Mouse (Mus musculus): Measurements from ENCODE around the gene Taf4. TPM values are rescaled to one million over a fixed set of nuclear protein-coding genes. Genes with fewer than 3 reads are reported as not detected.

Gene Taf4
- polyA plus RNA-seq, 1 experiment: 6.3 TPM

DNA sequence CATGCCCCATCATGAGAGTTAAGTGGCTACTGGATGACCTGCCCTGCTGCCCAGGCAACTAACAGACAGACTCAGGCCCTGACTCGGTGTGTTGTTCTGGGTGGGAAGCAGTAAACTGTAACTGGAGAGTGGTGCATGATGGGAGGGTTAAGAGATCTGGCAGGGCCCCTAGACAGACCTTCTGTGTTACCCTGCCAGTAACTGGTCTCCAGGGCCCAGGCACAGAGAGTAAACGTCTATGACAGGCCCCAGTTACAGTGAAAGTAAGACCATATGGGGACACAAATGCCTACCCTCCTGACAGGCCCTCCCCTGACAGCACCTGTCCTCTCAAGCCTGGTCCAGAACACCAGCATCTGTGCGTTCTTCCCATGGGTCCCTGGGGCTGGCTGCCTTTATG, 113.8 kb downstream of the Taf4 start:
- H3K79me2 ChIP-seq (ENCODE audit: control insufficient read depth, insufficient read depth): no peaks in the 10 kb centered on the region
- H3K4me2 ChIP-seq (ENCODE audit: low read depth): no peak overlapping the region
- H3K36me3 ChIP-seq (ENCODE audit: control insufficient read depth, insufficient read depth): no peaks in the 10 kb centered on the region
- H3K4me3 ChIP-seq: no peak overlapping the region
- no peaks in the 10 kb centered on the region for H3K27me3 ChIP-seq (ENCODE audit: control insufficient read depth, insufficient read depth, insufficient read length)
- TF ChIP-seq TCF12 (IDR thresholded peaks at IDR 0.05; ENCODE audit: insufficient read depth, poor library complexity, severe bottlenecking) (no peak), MAX (IDR thresholded peaks at IDR 0.05; ENCODE audit: low read depth) (no peak), MYOG (IDR thresholded peaks at IDR 0.05; ENCODE audit: control insufficient read depth in 1 of 3, insufficient read depth in 1 of 3, insufficient read length in 2 of 3, low read depth in 2 of 3) (no peak), SRF (IDR thresholded peaks at IDR 0.05; ENCODE audit: control insufficient read depth, insufficient read length, low read depth) (no peak), USF1 (IDR thresholded peaks at IDR 0.05; ENCODE audit: low read depth) (no peak), TCF3 (IDR thresholded peaks at IDR 0.05; ENCODE audit: insufficient read length, low read depth) (no peak), REST (IDR thresholded peaks at IDR 0.05; ENCODE audit: insufficient read depth, insufficient read length) (no peak), MYOD1 (IDR thresholded peaks at IDR 0.05; ENCODE audit: control insufficient read depth in 1 of 3, insufficient read length in 2 of 3, low read depth in 2 of 3) (no peak), POLR2A (IDR thresholded peaks at IDR 0.05; ENCODE audit: insufficient read length, low read depth) (no peak), POLR2AphosphoS2 (IDR thresholded peaks at IDR 0.05; ENCODE audit: insufficient read length, low read depth) (no peak), E2F4 (IDR thresholded peaks at IDR 0.05; ENCODE audit: insufficient read depth) (no peak), CEBPB (IDR thresholded peaks at IDR 0.05; ENCODE audit: insufficient read depth, poor library complexity, severe bottlenecking) (no peak)
- H3ac ChIP-seq (ENCODE audit: control insufficient read depth, insufficient read length): no peak overlapping the region

Other genes starting within 250 kb of the Taf4 start
- 48.8 TPM for gene Lsm14b, start 48.3 kb upstream of the Taf4 start, polyA plus RNA-seq (2012; fragmentation: generic; extraction: Trizol)
- 395 TPM for gene Psma7, start 65.8 kb upstream of the Taf4 start, polyA plus RNA-seq (2012; fragmentation: generic; extraction: Trizol)
- gene Ss18l1, start 65.9 kb upstream of the Taf4 start, polyA plus RNA-seq (2012; fragmentation: generic; extraction: Trizol): 1.6 TPM
- 17.2 TPM for gene Mtg2, start 93.9 kb upstream of the Taf4 start, polyA plus RNA-seq (2012; fragmentation: generic; extraction: Trizol)
- 0.16 TPM for gene Hrh3, start 127.8 kb upstream of the Taf4 start, polyA plus RNA-seq (2012; fragmentation: generic; extraction: Trizol)
- gene Osbpl2, start 142.7 kb upstream of the Taf4 start, polyA plus RNA-seq (2012; fragmentation: generic; extraction: Trizol): 34.8 TPM
- 188 TPM for gene Adrm1, start 194.8 kb upstream of the Taf4 start, polyA plus RNA-seq (2012; fragmentation: generic; extraction: Trizol)
- 80.8 TPM for gene Lama5, start 249.2 kb upstream of the Taf4 start, polyA plus RNA-seq (2012; fragmentation: generic; extraction: Trizol)